Mouse (Mus musculus): ENCODE results near the gene Tmtc1.
A peak's percentile ranks its signal among the peaks of the same experiment; 100 is the strongest.

The Tmtc1 gene

DNA sequence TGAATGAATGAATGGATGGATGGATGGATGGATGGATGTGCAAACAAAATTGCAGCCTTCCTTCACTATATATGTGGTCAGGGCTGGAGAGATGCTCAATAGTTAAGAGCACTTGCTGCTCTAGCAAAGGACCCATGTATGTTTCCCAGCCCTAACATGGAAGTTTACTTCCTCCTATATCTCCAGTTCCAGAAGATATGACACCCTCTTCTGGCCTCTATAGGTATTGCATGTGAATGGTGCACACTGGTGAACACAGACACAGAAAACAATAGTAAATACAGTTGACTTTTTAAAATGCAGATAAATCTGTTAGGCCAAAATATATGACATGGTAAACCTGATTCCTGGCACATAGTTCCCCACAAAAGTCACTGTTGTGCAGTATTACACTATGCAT is 73.0 kb downstream of the Tmtc1 start:
- DNase-seq (ENCODE audit: low read depth, low spot score): no peak

DNA sequence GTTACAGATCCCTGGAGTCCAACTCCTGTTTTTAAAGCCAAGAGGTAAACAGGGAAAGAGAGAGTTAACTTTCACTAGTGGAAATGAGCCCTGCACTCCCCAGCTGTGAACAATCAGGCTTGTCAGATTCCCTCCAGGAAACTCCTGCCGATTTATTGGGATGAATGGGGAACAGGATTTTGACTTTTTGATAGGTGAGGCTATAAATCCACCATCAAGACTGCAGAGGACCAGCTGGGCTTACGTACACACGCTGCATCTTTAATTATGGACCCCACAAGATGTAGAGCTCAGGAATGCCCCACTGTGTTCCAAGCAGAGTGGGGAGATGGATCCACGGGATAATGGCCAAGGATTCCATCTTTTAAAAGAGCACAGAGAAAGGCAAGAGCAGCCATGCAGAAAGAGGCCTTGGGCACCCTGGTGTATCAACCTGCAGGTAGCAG is 77.1 kb downstream of the Tmtc1 start:
- DNase-seq (ENCODE audit: low read depth, low spot score): no peak

DNA sequence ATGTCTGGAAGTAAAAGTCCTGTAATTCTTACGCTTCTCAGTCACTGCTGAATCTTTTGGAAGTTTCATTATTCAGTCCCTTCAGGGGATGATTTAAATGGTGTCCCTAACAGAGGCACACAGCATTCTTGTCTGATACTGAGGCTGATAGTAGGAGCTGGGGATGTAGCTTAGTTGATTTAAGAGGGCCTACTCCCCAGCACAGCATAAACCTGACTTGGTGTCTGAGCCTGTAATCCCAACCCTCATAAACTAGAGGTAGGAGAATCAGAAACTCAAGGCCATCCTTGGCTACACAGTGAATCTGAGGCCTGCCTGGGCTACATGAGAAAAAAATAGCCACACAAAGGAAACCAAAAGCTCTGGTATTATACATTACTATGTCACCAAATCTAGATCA is 77.6 kb downstream of the Tmtc1 start:
- DNase-seq (ENCODE audit: low read depth, low spot score): no peak

DNA sequence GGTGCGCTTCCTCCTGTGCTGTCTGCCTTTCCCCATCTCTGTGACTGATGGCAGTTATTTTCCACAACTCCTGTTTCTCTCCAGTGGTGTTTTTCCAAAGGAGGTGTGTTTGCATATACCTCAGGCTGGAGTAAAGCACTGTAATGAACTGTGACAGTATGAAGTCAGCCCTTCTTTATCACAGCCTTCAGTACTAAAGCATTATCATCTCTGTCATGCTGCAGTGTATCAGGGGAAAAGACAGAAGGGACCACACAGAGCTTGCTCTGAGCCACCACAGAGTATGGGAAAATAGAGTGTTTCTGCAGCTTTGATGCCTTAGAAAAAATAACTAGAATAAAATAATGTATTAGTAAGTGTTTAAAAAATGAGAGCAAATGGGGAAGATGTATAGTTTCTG is 81.0 kb downstream of the Tmtc1 start:
- DNase-seq (ENCODE audit: low read depth, low spot score): no peak

DNA sequence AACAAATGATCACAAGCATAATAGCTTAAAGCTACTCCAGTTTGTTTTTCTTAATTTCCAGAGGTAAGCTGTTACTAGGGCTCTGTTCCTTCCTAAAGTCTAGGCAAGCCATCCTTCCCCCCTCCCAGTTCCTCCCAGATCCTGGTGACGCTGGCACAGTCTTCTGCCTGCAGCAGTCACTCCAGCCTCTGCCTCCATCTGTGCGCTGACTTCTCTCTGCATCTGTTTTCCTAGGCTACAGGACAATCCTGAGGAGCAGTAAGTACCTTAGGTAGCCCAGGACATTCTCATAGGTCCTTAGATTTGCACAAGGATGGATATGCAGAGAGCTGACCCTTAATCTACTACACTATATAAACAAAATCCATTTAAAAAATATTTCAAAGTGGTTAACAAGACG is 81.7 kb downstream of the Tmtc1 start:
- DNase-seq (ENCODE audit: low read depth, low spot score): no peak

DNA sequence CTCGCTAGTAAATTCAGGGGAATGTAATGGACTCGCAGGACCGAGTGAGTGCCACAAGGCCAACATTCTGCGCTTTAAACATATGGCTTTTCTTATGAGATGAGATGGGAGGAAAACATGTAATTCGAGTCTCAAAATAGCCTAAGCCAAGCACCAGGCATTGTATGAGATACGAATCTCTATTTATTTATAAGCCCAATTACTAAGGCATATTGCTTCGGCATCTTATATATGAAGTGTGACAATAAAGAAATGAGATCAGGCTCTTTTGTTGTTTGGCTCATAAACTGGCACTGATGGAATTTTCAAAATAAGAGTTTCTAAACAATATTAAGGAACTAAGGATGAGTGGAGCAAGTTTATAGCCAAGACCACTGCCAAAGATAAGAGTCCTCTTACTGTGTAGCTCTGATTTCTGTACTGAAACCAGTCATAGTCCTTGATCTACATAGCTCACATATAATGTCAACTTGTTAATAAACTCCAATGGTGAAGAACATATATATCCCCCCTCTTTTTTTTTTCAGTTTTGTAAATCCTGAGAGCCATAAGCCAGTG is 84.8 kb downstream of the Tmtc1 start:
- DNase-seq (ENCODE audit: low read depth, low spot score): no peak

DNA sequence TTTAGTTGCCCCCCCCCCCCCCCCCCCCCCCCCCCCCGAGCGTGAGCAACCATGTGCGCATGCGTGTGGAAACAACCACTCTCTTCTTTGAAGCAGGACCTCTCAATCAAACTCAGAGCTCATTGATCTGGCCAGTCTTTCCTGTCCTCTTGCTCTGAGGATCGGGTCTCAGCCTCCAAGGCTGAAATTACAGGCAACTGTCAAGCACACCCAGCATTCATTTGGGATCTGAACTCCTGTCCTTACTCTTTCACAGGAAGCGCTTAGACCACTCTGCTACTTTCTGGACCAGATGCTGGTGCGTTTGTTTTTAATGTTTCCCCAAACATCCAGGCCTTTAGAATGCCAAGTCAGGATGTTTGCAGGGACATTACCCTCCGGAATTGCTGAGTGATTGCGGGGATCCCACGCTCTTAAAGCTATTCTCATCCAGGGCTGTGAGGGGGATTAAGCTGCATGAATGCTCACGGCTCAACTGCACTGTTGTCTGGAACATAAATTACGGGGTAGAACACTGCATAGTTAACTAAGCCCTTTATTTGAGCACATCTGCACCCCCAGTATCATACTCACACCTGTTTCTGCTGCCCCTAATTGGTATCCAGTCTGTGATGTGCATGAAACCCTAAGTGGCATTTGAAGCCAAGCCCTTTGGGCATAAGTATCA is 85.5 kb downstream of the Tmtc1 start:
- no peak for DNase-seq (ENCODE audit: low read depth, low spot score)

DNA sequence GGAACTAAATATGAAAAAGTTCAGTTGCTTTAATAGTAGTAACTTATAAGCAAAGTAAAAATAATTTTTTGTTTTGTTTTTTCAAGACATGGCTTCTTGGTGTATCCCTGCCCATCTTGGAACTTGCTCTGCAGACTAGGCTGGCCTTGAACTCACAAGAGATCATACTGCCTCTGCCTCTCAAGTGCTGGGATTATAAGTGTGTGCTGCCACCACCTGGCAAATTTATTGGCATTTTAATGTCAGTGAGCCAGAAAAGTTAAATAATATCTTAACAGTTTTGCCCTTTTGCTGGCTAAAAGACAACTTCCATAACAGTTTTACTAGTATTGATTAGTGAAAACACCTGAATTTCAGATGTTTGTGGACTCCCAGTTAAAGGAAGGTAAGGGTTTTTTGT is 88.0 kb downstream of the Tmtc1 start:
- DNase-seq (ENCODE audit: low read depth, low spot score): no peak

DNA sequence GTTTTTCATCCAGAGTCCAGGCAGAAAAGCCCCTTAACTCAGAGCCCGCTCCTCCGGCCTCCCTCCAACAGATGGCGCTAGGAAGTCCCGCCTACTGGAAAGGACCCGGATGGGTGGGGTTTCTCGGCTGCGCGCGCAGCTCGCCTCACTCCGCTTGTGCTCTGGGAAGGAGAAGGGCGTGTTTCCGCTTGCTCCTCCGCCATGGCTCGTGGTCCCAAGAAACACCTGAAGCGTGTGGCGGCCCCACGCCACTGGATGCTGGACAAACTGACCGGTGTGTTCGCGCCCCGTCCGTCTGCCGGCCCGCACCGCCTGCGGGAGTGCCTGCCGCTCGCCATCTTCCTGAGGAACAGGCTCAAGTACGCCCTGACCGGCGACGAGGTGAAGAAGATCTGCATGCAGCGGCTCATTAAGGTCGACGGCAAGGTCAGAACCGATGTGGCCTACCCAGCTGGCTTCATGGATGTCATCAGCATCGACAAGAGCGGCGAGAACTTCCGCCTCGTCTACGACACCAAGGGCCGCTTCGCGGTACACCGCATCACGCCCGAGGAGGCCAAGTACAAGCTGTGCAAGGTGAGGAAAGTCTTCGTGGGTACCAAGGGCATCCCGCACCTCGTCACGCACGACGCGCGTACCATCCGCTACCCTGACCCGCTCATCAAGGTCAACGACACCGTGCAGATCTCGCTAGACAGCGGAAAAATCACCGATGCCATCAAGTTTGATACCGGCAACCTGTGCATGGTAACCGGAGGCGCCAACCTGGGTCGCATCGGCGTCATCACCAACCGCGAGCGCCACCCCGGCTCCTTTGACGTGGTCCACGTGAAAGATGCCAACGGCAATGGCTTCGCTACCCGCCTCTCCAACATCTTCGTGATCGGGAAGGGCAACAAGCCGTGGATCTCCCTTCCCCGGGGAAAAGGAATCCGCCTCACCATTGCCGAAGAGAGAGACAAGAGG is 89.4 kb downstream of the Tmtc1 start:
- peak; percentile 45 for DNase-seq (ENCODE audit: low read depth, low spot score)

DNA sequence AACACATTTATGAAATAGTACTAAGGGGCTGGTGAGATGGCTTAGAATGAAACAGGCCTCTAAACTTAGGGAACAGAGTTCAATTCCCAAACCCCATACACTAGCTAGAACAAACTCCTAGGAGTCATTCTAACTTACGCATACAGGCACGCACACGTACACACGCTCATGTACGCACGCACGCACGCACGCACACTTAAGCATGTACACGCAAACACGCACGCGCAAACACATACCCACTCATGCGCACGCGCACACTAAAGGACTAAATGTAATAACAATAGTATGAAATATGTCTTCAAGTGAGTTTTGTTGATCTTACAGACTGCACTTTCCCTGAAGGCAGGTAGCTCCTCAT is 90.1 kb downstream of the Tmtc1 start:
- no peak for DNase-seq (ENCODE audit: low read depth, low spot score)

DNA sequence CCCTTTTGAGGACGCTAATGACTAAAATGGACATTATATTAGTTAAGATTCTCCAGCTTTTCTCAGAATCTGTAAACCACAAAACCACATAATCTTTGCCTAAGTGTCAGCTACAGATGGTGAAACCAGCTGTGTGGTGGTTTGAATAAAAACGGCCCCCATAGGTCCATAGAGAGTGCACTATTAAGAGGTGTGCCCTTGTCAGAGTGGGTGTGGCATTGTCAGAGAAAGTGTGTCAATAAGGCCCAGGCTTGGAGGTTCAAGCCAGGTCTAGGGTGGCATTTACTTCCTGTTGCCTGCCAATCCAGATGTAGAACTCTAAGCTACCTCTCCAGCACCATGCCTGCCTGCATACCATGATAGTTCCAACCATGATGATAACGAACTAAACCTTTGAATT is 99.2 kb downstream of the Tmtc1 start:
- no peak for DNase-seq (ENCODE audit: low read depth, low spot score)

DNA sequence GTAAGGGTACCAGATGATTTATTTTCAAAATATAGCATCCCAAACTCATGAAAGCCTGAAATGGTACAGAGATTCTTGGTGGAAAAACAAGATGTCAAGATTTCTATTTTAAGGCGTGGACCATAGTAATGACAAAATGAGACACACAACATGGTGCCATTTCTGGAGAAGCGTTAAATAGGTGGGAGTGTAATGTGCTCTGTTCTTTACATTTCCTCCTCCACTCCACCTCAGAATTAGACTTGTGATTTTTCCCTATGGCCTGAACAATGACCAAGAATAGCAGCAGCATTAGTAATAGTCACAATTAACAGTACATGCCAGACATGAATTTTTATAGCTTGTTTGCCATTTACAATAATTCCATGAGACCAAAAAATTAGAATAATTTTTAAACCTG is 102.0 kb downstream of the Tmtc1 start:
- DNase-seq (ENCODE audit: low read depth, low spot score): no peak

DNA sequence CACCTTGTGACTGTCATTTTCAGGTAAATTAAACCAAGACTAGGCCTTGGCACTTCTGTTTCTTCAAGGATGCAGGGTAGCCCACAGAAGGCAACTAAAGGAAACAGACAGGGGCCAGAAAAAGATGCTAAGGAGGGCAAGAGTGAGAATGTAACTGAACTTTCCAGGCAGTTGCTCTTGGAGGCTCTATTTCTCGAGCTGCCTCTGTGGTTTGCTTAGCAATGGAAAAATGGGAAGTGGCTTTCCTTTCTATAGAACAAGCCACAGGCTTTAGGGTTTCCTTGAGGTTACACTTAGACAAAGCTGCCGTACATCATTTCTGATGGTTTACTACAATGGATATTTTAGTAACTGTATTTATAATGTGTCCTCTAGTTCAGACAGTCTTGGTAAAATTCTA is 102.4 kb downstream of the Tmtc1 start:
- DNase-seq (ENCODE audit: low read depth, low spot score): no peak

DNA sequence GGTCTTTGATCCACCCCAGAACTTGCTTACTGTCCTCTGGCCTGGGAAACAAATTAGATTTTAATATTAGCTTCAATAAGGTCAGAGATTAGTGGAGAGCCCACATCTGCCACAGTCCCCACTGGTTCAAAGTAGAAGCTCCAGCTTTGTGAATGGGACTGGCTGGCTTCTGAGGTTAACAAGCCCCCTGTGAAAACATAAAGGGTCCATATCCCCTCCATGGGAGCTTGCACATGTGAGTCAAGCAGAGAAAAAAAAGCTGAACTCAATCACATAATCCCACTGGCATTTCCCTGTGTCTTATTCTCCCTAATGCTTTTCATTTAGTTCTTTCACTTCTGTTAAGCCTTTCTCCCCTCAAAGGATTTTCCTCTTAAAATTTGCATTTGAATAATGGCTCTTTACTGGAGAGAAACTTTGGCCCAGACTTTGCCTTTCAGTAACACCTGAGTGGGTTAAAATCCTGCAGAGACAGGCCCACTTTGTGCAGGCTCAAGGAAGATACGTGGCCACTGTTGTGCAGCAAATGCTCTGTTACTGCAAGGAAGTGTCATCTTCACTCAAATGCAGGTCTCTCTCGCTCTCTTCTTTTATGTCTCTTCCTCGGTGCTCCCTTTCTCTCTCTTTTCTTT is 105.7 kb downstream of the Tmtc1 start:
- DNase-seq (ENCODE audit: low read depth, low spot score): no peak

DNA sequence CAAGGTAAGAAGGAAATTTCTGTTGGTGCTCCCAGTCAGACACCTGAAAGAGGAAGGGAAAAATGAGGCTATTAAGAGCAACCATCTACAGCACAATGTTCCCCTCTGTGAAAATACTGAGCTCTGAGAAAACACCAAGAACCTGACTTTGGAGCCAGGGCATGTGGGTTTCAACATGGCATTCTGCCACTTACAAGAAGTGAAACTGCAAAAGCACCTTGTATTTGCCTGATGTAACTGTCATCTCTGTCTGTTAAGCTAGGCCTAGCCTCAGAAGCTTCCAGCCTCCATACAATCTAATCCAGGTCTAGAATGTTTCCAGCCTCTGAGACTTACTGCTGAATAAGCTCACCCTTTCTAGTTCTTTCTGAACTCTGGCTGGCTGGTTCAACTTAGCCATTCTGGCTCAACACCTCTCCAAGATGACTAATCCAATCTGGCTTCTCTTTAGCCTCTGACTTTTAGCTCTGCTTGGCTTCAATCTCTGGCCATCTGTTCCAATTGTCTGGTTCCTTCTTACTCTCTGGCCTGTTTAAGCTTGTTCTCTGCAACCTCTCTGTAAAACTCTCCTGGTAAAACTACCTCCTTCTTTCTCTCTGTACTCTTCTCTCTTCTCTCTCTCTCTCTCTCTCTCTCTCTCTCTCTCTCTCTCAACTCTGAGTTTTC is 107.8 kb downstream of the Tmtc1 start:
- DNase-seq (ENCODE audit: low read depth, low spot score): peak; percentile 14

DNA sequence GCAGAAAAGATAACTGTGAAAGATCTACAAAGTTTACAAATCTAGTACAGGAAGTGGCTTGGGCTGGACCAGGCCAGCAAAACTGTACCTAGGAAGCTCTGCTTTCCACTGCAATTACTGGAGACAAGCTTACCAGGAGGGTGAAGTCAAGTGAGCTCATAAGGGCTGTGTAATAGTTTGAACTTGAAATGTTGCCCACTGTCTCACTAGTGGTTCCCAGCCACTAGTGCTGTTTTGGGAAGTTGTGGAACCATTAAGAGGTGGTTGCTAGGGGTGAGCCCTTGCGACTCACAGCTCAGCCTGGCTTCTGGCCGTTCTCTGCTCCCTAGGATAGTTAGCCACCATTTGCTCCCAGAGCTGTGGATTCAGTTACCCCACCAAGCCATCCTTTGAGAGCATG is 112.3 kb downstream of the Tmtc1 start:
- DNase-seq (ENCODE audit: low read depth, low spot score): no peak

DNA sequence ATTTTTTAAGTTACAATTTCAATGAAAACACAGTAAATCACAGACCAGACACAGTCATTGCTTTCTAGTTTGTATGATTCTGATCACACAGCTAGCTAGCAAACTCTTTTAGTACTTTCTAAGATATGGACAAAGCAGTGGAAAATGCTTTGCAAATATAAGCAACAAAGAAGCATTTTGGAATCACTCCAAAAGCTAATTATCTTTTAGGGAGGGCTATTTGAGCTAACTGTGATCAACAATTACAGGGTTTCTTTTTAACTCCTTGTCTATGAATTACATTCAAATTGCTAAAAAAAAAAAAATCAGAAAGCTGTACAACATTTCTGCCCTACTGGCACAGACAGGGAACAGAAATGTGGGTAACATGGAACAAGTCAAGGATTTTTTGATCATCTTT is 114.2 kb downstream of the Tmtc1 start:
- no peak for DNase-seq (ENCODE audit: low read depth, low spot score)

DNA sequence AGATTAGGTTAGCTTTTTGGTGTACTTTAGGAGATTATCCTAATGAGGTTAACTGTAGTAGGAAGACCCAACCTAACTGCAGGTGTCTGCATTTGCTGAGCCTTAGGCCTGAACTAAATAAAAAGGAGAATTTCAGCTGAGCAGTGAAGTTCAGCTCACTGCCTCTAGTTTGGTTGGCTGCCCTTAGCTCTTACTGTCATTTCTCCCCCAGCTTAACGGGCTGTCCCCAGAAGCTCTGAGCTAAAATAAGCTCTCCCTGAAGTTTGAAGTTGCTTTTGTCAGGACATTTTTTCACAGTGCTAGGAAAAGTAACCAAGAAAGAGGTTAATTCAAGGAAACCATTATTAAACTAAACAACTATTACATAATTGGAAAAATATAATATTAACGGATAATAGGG is 115.3 kb downstream of the Tmtc1 start:
- peak; percentile 42 for DNase-seq (ENCODE audit: low read depth, low spot score)

DNA sequence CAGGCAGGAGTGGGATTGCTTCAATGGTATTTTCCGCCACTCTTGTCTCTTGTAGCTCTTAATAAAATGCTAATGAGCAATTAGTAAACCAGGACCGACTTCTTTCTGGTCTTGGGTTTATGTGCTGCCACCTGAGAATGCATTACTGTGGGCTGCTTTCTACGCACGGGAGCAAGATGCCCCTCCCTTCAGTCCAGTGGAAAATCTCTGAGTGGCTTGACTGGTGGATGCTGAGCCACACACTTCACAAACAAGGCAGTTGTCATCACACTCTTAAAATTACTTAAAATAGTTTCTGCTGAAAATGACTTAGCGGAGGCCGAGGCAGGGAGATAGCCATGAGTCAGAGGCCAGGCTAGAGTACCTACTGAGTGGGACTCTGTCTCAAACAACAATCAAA is 116.1 kb downstream of the Tmtc1 start:
- no peak for DNase-seq (ENCODE audit: low read depth, low spot score)

DNA sequence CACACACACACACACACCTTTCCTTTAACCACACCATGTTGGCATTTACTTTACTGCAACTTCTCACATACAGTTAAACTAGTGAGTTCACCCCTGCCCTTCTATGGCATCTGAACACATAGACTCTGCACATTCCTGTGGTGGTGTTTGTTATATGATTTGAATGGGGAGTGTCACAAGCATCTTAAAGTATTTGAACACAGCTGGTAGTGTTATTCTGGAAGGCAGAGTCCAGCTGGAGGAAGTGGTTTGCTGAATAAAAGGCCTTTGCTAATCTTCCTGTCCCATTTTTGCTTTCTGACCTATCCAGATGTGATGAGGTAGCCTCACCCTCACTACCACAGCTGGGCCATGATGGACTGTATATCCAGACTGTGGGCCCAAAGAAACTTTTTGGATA is 125.5 kb downstream of the Tmtc1 start:
- no peak for DNase-seq (ENCODE audit: low read depth, low spot score)

DNA sequence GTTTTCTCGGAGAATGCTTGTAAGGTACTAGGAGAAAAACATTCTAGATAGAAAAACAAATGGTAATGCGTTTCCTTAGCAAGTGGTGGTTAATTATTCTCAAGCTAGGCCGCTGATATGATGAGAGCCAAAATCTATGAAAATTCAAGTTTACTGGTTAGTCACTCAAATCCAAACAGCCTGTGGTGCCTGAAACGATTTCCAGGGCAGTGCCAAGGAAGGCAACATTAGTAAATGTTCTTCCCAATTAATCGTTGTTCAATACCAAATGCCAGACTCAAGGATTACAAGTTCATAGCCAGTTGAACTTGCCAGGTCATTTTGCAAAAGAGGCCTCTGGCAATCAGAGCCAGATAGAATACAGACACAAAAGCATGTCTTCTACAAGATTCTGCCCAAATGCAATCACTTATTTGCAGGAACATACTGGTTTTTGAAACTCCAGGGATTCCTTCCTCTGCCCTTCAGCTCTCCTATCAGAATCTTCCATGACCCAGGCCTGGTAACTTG is 128.6 kb downstream of the Tmtc1 start:
- DNase-seq (ENCODE audit: low read depth, low spot score): no peak

DNA sequence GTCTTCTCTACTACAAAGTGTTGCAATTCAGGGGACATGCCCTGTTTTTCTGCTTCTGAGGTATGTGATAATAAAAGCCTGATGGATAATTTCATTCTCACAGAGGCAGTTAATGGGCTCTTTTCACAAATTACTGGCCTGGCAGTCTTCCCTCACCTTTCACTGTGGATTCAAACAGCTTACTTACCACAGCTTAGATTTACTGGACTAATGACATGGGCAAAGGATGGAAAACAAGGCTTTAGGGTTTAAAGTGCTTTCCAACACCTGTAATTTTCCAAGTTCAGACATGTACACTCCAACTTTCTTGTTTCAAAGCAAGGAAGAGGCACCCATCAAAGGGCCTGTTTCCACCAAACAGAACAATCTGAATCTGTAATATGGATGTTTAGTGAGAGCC is 129.1 kb downstream of the Tmtc1 start:
- DNase-seq (ENCODE audit: low read depth, low spot score): no peak
